Mouse (Mus musculus): ENCODE measurements around the gene Olfr338. TPM values are rescaled to one million over a fixed set of nuclear protein-coding genes. Genes with fewer than 3 reads are reported as not detected.
"Not testable (repeated sequence)": the region's sequence is repeated elsewhere in the genome, so short reads cannot be mapped to it uniquely, and the experiment has no call there.

Gene Olfr338
- total RNA-seq (2017) = not detected in 2 replicates

DNA sequence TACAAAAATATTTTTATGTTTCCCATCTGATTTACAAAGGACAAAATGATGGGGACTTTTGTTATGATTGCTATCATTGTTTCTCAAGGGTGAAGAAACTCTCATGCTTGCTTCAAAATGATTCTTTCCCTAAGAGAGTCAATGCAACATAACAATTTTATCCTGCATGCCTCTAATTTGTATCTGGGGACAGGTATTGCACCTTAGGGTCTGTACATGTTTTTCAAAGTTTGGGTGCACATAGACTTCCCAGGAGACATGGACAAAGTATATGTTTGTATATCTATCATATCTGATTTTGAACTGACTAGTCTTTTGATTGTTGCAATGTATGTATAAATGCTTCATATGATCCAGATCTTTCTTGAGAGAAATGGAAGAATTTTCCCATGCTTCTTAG lies at the start of gene Olfr338:
TSS of gene Olfr338 (plus strand) at position 301 of the 400 bp plus-strand sequence.
- ATAC-seq (replicated peaks in 1 of 2; ENCODE audit: insufficient read depth in 1 of 2, low FRiP score in 2 of 2, low TSS enrichment in 1 of 2, low read depth in 1 of 2, poor library complexity in 2 of 2, severe bottlenecking in 2 of 2) = no peak

DNA sequence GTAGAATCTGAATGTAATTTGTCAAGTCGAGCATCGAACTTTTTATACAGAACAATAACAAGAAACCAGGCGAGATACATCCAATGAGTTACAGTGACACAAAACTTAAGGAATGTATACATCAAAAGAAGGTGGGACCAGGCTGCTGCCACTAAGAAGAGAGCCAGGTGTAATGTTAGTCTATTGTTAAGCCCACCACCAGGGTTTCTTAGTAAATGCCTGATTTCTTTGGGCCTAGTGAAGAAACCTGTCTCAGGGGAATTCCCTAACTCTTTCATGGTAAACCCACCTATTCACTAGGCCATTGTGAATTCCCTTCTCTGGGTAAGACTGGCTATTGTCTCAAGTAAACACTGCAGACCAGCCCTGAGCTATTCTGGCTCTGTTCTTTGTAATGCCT lies 41.9 kb downstream of the Olfr338 start:
- not testable (repeated sequence) for ATAC-seq (replicated peaks in 1 of 2; ENCODE audit: insufficient read depth in 1 of 2, low FRiP score in 2 of 2, low TSS enrichment in 1 of 2, low read depth in 1 of 2, poor library complexity in 2 of 2, severe bottlenecking in 2 of 2)

- not testable (repeated sequence) for ATAC-seq (replicated peaks in 1 of 2; ENCODE audit: insufficient read depth in 1 of 2, low FRiP score in 2 of 2, low TSS enrichment in 1 of 2, low read depth in 1 of 2, poor library complexity in 2 of 2, severe bottlenecking in 2 of 2)
Observed at GRCm38 (mm10) chr2:36415591-36415990, 42.3 kb downstream of the Olfr338 start.

DNA sequence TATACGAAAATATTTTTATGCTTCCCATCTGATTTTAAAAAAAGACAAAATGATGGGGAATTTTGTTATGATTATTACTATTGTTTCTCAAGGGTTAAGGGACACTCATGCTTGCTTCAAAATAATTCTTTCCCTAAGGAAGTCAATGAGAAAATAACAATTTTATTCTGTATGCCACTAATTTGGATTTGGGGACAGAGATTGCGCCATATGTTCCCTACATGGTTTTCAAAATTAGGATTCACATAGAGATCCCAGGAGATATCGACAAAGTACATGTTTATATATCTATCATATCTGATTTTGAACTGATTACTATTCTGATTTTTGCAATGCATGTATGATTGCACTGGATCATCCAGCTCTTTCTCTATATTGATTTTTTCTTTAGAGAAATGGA lies 45.3 kb downstream of the Olfr338 start, which contains the start of gene Olfr339:
TSS of gene Olfr339 (plus strand) at position 301 of the 400 bp plus-strand sequence.
- no peak for ATAC-seq (replicated peaks in 1 of 2; ENCODE audit: insufficient read depth in 1 of 2, low FRiP score in 2 of 2, low TSS enrichment in 1 of 2, low read depth in 1 of 2, poor library complexity in 2 of 2, severe bottlenecking in 2 of 2)

Other genes with a start within 250 kb of the Olfr338 start
- gene Mrrf, start 237.1 kb upstream of the Olfr338 start, total RNA-seq (2017) = 31.3 and 52.2 TPM in 2 replicates
- gene Rbm18, start 236.7 kb upstream of the Olfr338 start, total RNA-seq (2017) = 34.5 and 38.0 TPM in 2 replicates
- 28.5 and 46.1 TPM in 2 replicates for gene Ptgs1, start 143.1 kb upstream of the Olfr338 start, total RNA-seq (2017)
- gene Olfr339, start 45.4 kb downstream of the Olfr338 start, total RNA-seq (2017) = not detected in 2 replicates
- gene Olfr340, start 79.1 kb downstream of the Olfr338 start, total RNA-seq (2017) = 0.79 TPM in 1 of 2 replicates, not detected in the other
- not detected in 2 replicates for gene Olfr341, start 108.9 kb downstream of the Olfr338 start, total RNA-seq (2017)
- gene Olfr342, start 151.5 kb downstream of the Olfr338 start, total RNA-seq (2017) = not detected in 2 replicates
- not detected in 2 replicates for gene Olfr344, start 193.1 kb downstream of the Olfr338 start, total RNA-seq (2017)

Measured in hematopoietic stem cell, adult 5-6 weeks (primary cell).